Mouse (Mus musculus): ENCODE results near the gene Pitx2. TPM values are rescaled to one million over a fixed set of nuclear protein-coding genes. Genes with fewer than 3 reads are reported as not detected.
A peak's percentile ranks its signal among the peaks of the same experiment; 100 is the strongest.

Pitx2 gene
- total RNA-seq, 2 experiments from 2014 or later = 2.5 to 6.4 TPM

GRCm38 (mm10) chr3:129214666-129215161 lies 15.0 kb downstream of the Pitx2 start:
- no peak for DNase-seq
- intact Hi-C loops (cut with DNase I) = loop anchor here (10.0 kb wide), 1 partner anchor 1210 kb away; no protein-coding TSS in a partner anchor

GRCm38 (mm10) chr3:129215241-129215750 lies 15.6 kb downstream of the Pitx2 start:
- DNase-seq = no peak
- intact Hi-C loops (cut with DNase I) = loop anchor here (10.0 kb wide), 1 partner anchor 1210 kb away; no protein-coding TSS in a partner anchor

- DNase-seq = peak in 1 of 2 experiments; percentile 30
- intact Hi-C loops (cut with DNase I) = loop anchor here (10.0 kb wide), 1 partner anchor 1211 kb away; no protein-coding TSS in a partner anchor
Measured at GRCm38 (mm10) chr3:129215751-129216331, 16.2 kb downstream of the Pitx2 start.

- intact Hi-C loops (cut with DNase I) = loop anchor here (10.0 kb wide), 1 partner anchor 1212 kb away; no protein-coding TSS in a partner anchor
- no peak for DNase-seq
Measured at GRCm38 (mm10) chr3:129216491-129216890, 16.8 kb downstream of the Pitx2 start.

- intact Hi-C loops (cut with DNase I) = loop anchor here (10.0 kb wide), 1 partner anchor 1212 kb away; no protein-coding TSS in a partner anchor
- no peak for DNase-seq
Measured at GRCm38 (mm10) chr3:129216911-129217561, 17.4 kb downstream of the Pitx2 start.

- intact Hi-C loops (cut with DNase I) = loop anchor here (10.0 kb wide), 1 partner anchor 1213 kb away; no protein-coding TSS in a partner anchor
- DNase-seq = no peak
Measured at GRCm38 (mm10) chr3:129217862-129218370, 18.2 kb downstream of the Pitx2 start.

- intact Hi-C loops (cut with DNase I) = loop anchor here (10.0 kb wide), 1 partner anchor 1214 kb away; no protein-coding TSS in a partner anchor
- DNase-seq = peak in 1 of 2 experiments; percentile 21
Measured at GRCm38 (mm10) chr3:129218371-129218921, 18.8 kb downstream of the Pitx2 start.

- intact Hi-C loops (cut with DNase I) = no loop called here
- no peak for DNase-seq
Measured at GRCm38 (mm10) chr3:129220086-129220670, 20.5 kb downstream of the Pitx2 start.

- DNase-seq = no peak
- intact Hi-C loops (cut with DNase I) = no loop called here
Measured at GRCm38 (mm10) chr3:129220681-129221379, 21.2 kb downstream of the Pitx2 start.

- no peak for DNase-seq
- intact Hi-C loops (cut with DNase I) = no loop called here
Measured at GRCm38 (mm10) chr3:129221380-129222260, 21.9 kb downstream of the Pitx2 start.

- DNase-seq = no peak
- intact Hi-C loops (cut with DNase I) = no loop called here
Measured at GRCm38 (mm10) chr3:129222448-129223290, 23.0 kb downstream of the Pitx2 start.

- intact Hi-C loops (cut with DNase I) = no loop called here
- DNase-seq = no peak
Measured at GRCm38 (mm10) chr3:129223401-129223800, 23.7 kb downstream of the Pitx2 start.

- DNase-seq = no peak
- intact Hi-C loops (cut with DNase I) = no loop called here
Measured at GRCm38 (mm10) chr3:129223964-129224805, 24.5 kb downstream of the Pitx2 start.

- no peak for DNase-seq
- intact Hi-C loops (cut with DNase I) = no loop called here
Measured at GRCm38 (mm10) chr3:129224806-129225576, 25.3 kb downstream of the Pitx2 start.

- no peak for DNase-seq
- intact Hi-C loops (cut with DNase I) = no loop called here
Measured at GRCm38 (mm10) chr3:129225577-129226289, 26.1 kb downstream of the Pitx2 start.

GRCm38 (mm10) chr3:129226681-129227080 lies 27.0 kb downstream of the Pitx2 start:
- DNase-seq = no peak
- intact Hi-C loops (cut with DNase I) = no loop called here
